Mouse (Mus musculus): ENCODE results near the gene Cpne4.

DNA sequence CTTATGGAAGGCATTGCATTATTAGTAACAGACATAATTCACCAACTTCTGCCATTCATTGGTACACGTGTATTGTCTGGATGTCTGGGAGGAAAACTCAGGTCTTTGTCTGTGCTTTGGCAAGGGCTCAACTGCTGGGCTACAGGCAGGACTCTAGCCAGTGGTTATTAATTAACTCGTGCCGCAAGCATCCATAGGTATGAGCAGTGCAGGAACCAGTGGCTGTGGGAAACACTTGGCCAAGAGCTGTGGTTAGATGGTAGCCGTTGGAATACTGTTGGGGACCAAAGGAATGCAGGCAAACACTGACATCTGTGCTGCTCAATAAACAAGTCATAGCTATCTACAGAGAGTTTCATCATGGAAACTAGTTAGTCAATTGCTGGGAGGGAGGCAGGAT, 76.5 kb downstream of the Cpne4 start:
- TF ChIP-seq CTCF (IDR thresholded peaks at IDR 0.05; ENCODE audit: extremely low read depth, insufficient read depth, insufficient read length, insufficient replicate concordance) (no peak), POLR2A (IDR thresholded peaks at IDR 0.05; ENCODE audit: low read depth, low read length) (no peak)
